Mouse (Mus musculus): Measurements from ENCODE around the gene Wipf3. TPM values are rescaled to one million over a fixed set of nuclear protein-coding genes. Genes with fewer than 3 reads are reported as not detected.

The Wipf3 gene
- 0.63 and 0.83 TPM in 2 replicates for polyA plus RNA-seq (2014; fragmentation: Nextera tagmentation; extraction: Ambion mirVana)

DNA sequence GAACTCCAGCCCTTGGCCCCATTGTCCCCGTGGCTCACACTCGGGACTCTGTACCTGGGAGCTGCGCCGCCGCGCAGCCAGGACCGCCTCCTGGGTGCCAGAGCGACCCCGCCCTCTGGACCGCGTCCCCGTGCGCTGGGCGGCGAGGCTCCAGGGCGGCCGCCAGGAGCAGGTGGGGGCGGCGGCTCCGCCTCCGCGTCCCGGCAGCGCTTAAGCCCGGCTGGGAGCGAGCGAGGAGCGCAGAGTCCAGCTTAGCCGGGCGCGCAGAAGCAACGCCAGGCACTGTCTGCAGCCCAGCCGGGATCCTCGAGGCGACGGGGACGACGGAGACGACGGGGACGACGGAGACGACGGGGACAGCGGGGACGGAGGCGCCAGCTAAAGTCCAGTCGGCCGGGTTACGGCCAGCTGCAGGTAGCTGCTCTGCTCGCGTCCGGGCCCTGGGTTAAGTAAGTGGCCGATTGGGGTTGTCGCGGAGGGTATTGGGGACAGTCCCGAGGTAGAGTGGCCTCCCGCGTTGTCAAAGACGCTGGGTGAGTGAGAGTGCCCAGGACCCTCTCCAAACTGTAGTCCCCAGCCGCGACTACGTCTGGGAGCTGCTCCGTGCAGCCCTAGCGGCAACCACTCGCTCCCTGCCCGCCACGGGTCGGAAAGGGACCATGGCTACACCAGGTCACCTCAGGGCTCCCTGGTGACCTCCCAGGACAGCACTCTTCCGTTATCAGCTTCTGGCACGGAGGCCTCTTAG, at the start of gene Wipf3:
Gene Wipf3, plus strand, starts transcription at position 157 of the 748 bp plus-strand sequence.
- no peaks in the 10 kb centered on the region for H3K36me3 ChIP-seq (ENCODE audit: control insufficient read depth, insufficient read depth, low read length)
- H3K27me3 ChIP-seq (ENCODE audit: control insufficient read depth, insufficient read depth, low read length), result peaks cover 25% of the 10 kb centered on the region
- ATAC-seq (ENCODE audit: low FRiP score) (peak; percentile 80), DNase-seq (ENCODE audit: low spot score) (peak; percentile 72)
- peak within 1 kb of the TSS; percentile 96 for H3K4me2 ChIP-seq (replicated peaks; ENCODE audit: low read depth, low read length)
- WGBS, result under 1% methylated on average over 66 of the region's 71 CpGs
- no peak within 1 kb of the TSS for H3K27ac ChIP-seq (ENCODE audit: low read depth, low read length)
- 0 out of 2 replicates have a peak, but pooled peaks cover 5% of the 10 kb centered on the region for H3K4me1 ChIP-seq (replicated peaks; ENCODE audit: control insufficient read depth, insufficient read depth, low read length)
- H3K4me3 ChIP-seq (ENCODE audit: low read depth, low read length), result peak within 1 kb of the TSS; percentile 54
- H3K9me3 ChIP-seq (ENCODE audit: control insufficient read depth, low read length), result no peaks in the 10 kb centered on the region
- peak within 1 kb of the TSS; percentile 61 for H3K9ac ChIP-seq (ENCODE audit: low read depth, low read length)

DNA sequence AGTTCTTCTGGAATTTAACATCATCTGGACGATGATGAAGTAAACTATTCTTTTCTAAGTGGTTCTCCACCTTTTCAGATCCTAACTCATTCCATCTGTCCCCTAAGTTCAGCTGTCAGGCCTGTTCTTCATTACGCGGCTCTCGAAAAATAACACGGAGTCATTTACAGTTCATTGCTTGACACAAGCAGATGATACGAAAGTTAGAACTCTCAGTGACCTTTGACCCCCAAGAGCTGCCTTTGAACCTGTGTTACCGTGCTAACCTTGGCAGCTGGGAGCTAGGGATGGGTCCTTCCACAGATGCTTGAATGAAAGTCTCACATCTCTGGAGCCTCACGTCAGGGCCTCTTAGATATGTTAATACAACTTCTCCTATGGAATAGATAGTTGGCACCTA, 46.8 kb upstream of the Wipf3 start:
- H3K27ac ChIP-seq (ENCODE audit: low read depth, low read length), result no peak overlapping the region
- H3K9me3 ChIP-seq (ENCODE audit: control insufficient read depth, low read length), result no peaks in the 10 kb centered on the region
- no peak overlapping the region for H3K4me2 ChIP-seq (replicated peaks; ENCODE audit: low read depth, low read length)
- no peaks in the 10 kb centered on the region for H3K27me3 ChIP-seq (ENCODE audit: control insufficient read depth, insufficient read depth, low read length)
- DNase-seq (ENCODE audit: low spot score) (peak; percentile 26), ATAC-seq (ENCODE audit: low FRiP score) (no peak)
- H3K36me3 ChIP-seq (ENCODE audit: control insufficient read depth, insufficient read depth, low read length), result no peaks in the 10 kb centered on the region
- no peak overlapping the region for H3K4me3 ChIP-seq (ENCODE audit: low read depth, low read length)
- 61% methylated on average over 8 of the region's 8 CpGs for WGBS
- H3K9ac ChIP-seq (ENCODE audit: low read depth, low read length), result no peak overlapping the region
- no peaks in the 10 kb centered on the region for H3K4me1 ChIP-seq (replicated peaks; ENCODE audit: control insufficient read depth, insufficient read depth, low read length)

DNA sequence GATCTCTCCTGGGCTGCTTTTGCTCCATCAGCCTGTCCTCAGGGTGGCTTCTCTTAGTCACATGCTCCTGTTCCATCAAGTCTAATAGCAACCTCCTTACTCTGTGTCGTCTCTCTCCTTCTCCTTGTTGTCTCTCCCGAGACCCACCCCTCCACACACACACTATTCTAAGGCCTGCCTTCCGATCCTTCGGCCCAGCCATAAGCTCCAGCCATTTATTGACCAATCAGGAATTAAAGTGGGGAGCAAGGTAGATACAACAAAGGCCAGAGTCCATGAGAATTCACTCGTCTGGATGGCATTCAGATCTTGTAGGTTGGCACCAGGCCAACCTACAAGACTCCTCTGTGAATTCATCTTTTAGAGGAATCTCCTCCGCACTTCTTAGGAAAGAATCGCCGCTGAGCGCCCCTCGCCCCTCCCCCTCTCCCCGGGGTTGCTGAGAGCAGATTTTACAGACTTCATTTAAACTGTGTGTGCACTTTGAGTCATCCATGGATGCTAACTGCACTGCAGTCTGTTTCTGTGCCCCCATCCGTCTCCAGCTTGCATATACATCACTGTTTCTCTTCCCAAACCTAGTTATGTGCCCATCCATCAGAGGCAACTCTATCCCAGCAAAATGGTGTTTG, 45.4 kb upstream of the Wipf3 start:
- Histone ChIP-seq H3K9ac (ENCODE audit: low read depth, low read length) (no peak overlapping the region), H3K4me2 (replicated peaks; ENCODE audit: low read depth, low read length) (no peak overlapping the region), H3K4me3 (ENCODE audit: low read depth, low read length) (no peak overlapping the region), H3K4me1 (replicated peaks; ENCODE audit: control insufficient read depth, insufficient read depth, low read length) (no peaks in the 10 kb centered on the region), H3K36me3 (ENCODE audit: control insufficient read depth, insufficient read depth, low read length) (no peaks in the 10 kb centered on the region), H3K9me3 (ENCODE audit: control insufficient read depth, low read length) (no peaks in the 10 kb centered on the region), H3K27me3 (ENCODE audit: control insufficient read depth, insufficient read depth, low read length) (no peaks in the 10 kb centered on the region), H3K27ac (ENCODE audit: low read depth, low read length) (no peak overlapping the region)
- 68% methylated on average over 12 of the region's 12 CpGs for WGBS
- DNase-seq (ENCODE audit: low spot score) (no peak), ATAC-seq (ENCODE audit: low FRiP score) (no peak)

DNA sequence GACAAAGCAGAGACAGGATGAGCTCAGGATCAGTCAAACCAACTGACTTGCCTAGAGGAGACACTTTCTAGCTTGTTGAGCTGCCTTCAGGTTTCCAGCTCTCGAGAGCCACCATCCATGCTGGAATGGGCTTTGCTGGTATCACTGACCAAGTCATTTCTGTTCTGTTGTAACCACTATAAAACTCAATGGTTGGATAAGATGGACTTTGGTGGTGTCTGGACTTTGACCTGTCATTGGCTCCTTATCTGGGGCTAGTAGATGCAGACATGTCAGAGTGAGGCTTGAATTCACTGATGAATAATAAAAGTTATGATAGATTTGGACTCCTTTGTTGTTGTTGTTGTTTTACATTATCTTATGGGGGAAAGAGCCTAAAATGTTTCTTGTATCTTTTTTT, 44.6 kb upstream of the Wipf3 start:
- H3K27me3 ChIP-seq (ENCODE audit: control insufficient read depth, insufficient read depth, low read length), result no peaks in the 10 kb centered on the region
- no peaks in the 10 kb centered on the region for H3K36me3 ChIP-seq (ENCODE audit: control insufficient read depth, insufficient read depth, low read length)
- H3K4me3 ChIP-seq (ENCODE audit: low read depth, low read length), result no peak overlapping the region
- DNase-seq (ENCODE audit: low spot score), result no peak
- H3K9ac ChIP-seq (ENCODE audit: low read depth, low read length), result no peak overlapping the region
- H3K4me1 ChIP-seq (replicated peaks; ENCODE audit: control insufficient read depth, insufficient read depth, low read length), result no peaks in the 10 kb centered on the region
- 88% methylated on average over 1 of the region's 1 CpGs for WGBS
- no peak overlapping the region for H3K4me2 ChIP-seq (replicated peaks; ENCODE audit: low read depth, low read length)
- no peak for ATAC-seq (ENCODE audit: low FRiP score)
- no peak overlapping the region for H3K27ac ChIP-seq (ENCODE audit: low read depth, low read length)
- no peaks in the 10 kb centered on the region for H3K9me3 ChIP-seq (ENCODE audit: control insufficient read depth, low read length)

DNA sequence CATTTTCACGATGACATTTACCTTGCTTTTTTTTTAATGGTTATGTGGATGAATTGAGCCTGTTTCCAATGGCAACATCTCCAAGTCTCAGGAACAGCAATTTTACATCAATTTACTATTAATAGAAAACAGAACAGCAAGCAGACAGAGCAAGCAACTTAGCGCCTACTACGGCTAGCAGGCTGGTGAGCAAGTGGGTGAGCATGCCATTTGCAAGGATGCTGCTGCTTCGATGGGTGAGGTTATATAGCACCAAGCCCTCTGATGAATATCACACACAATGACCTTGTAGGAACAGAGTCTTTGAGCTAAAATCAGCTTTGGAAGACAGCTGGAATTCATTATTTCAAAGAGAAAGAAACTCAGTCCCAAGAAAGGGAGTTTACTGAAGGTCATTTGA, 43.0 kb upstream of the Wipf3 start:
- no peaks in the 10 kb centered on the region for H3K36me3 ChIP-seq (ENCODE audit: control insufficient read depth, insufficient read depth, low read length)
- 87% methylated on average over 4 of the region's 4 CpGs for WGBS
- H3K27ac ChIP-seq (ENCODE audit: low read depth, low read length), result no peak overlapping the region
- no peak overlapping the region for H3K4me3 ChIP-seq (ENCODE audit: low read depth, low read length)
- no peak overlapping the region for H3K4me2 ChIP-seq (replicated peaks; ENCODE audit: low read depth, low read length)
- no peak overlapping the region for H3K9ac ChIP-seq (ENCODE audit: low read depth, low read length)
- ATAC-seq (ENCODE audit: low FRiP score) (no peak), DNase-seq (ENCODE audit: low spot score) (no peak)
- no peaks in the 10 kb centered on the region for H3K9me3 ChIP-seq (ENCODE audit: control insufficient read depth, low read length)
- H3K27me3 ChIP-seq (ENCODE audit: control insufficient read depth, insufficient read depth, low read length), result no peaks in the 10 kb centered on the region
- H3K4me1 ChIP-seq (replicated peaks; ENCODE audit: control insufficient read depth, insufficient read depth, low read length), result no peaks in the 10 kb centered on the region

DNA sequence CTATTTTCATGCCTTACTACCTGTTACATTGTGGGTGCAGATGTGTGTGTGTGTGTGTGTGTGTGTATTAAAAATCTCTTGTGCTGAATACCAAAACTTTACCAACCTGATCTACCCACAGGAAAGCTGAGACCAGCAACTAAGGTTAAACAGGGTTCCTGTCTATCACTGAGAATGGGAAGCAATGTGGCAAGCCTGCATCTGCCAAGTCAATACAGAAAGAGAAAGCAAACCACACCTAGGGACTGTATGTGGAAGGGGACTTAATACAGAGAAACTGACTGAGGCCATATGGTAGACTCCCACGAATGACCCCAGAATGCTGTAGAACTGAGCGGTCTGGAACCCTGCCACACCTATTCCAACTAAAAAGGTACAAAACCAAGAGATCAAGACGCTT, 42.4 kb upstream of the Wipf3 start:
- 91% methylated on average over 3 of the region's 3 CpGs for WGBS
- Histone ChIP-seq H3K27ac (ENCODE audit: low read depth, low read length) (no peak overlapping the region), H3K4me3 (ENCODE audit: low read depth, low read length) (no peak overlapping the region), H3K9me3 (ENCODE audit: control insufficient read depth, low read length) (no peaks in the 10 kb centered on the region), H3K27me3 (ENCODE audit: control insufficient read depth, insufficient read depth, low read length) (no peaks in the 10 kb centered on the region), H3K36me3 (ENCODE audit: control insufficient read depth, insufficient read depth, low read length) (no peaks in the 10 kb centered on the region), H3K4me2 (replicated peaks; ENCODE audit: low read depth, low read length) (no peak overlapping the region), H3K9ac (ENCODE audit: low read depth, low read length) (no peak overlapping the region), H3K4me1 (replicated peaks; ENCODE audit: control insufficient read depth, insufficient read depth, low read length) (no peaks in the 10 kb centered on the region)
- ATAC-seq (ENCODE audit: low FRiP score) (no peak), DNase-seq (ENCODE audit: low spot score) (no peak)

DNA sequence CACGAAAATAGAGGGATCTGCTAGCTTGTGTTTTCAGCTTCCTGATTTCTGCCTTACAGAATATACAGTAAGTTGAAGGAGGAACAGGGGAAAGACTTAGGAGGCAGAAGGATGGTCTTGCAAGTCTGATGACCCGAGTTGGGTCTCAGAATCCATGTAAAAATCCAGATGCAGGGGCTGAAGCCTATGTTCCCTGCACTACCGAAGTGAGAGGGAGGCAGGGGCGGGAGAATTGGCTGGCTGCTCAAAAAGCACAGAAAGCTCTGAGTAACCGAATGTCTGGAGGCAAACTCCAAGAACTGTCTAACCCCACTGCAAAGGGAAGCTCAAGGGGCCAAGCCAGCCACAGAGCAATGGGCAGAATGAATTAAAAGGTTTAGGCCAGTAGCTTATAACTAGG, 41.7 kb upstream of the Wipf3 start:
- no peak for ATAC-seq (ENCODE audit: low FRiP score)
- no peak overlapping the region for H3K4me2 ChIP-seq (replicated peaks; ENCODE audit: low read depth, low read length)

DNA sequence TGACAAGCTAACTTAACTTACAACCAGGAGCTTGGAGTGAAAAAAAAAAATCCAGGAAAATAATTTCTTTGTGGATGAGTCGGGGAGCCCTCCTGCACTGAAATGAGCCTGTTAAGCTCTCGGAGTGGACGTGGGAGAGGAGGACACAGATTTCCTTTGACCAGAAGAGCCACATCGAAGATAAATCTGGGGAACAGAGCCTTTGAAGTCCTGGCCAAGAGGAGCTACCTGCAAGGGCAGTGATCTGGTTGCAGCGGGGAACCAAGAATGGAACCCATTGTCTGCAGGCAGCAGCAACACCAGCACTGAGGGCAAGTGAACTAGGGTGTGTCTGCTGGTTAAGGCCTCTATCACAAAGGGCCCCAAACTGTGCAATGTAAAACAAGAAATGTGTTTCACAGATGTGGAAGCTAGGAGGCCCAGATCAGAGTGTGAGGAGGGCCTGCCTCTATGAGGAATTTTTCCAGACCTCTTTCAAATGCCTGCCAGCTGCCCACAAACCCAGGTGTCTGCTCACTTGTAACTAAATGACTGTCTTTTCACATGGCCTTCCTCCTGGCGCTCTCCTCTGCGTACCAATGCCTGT, 40.6 kb upstream of the Wipf3 start:
- no peaks in the 10 kb centered on the region for H3K4me1 ChIP-seq (replicated peaks; ENCODE audit: control insufficient read depth, insufficient read depth, low read length)
- H3K9me3 ChIP-seq (ENCODE audit: control insufficient read depth, low read length), result no peaks in the 10 kb centered on the region
- no peak for ATAC-seq (ENCODE audit: low FRiP score)
- H3K4me2 ChIP-seq (replicated peaks; ENCODE audit: low read depth, low read length), result no peak overlapping the region
- no peak for DNase-seq (ENCODE audit: low spot score)
- H3K4me3 ChIP-seq (ENCODE audit: low read depth, low read length), result no peak overlapping the region
- WGBS, result 70% methylated on average over 7 of the region's 7 CpGs
- H3K36me3 ChIP-seq (ENCODE audit: control insufficient read depth, insufficient read depth, low read length), result no peaks in the 10 kb centered on the region
- H3K9ac ChIP-seq (ENCODE audit: low read depth, low read length), result no peak overlapping the region
- no peaks in the 10 kb centered on the region for H3K27me3 ChIP-seq (ENCODE audit: control insufficient read depth, insufficient read depth, low read length)
- H3K27ac ChIP-seq (ENCODE audit: low read depth, low read length), result no peak overlapping the region

More for the DNA sequence above, 41.7 kb upstream of the Wipf3 start:
- H3K9ac ChIP-seq (ENCODE audit: low read depth, low read length), result no peak overlapping the region
- H3K4me3 ChIP-seq (ENCODE audit: low read depth, low read length), result no peak overlapping the region
- WGBS, result 82% methylated on average over 5 of the region's 5 CpGs
- H3K27me3 ChIP-seq (ENCODE audit: control insufficient read depth, insufficient read depth, low read length), result no peaks in the 10 kb centered on the region
- no peak for DNase-seq (ENCODE audit: low spot score)
- H3K36me3 ChIP-seq (ENCODE audit: control insufficient read depth, insufficient read depth, low read length), result no peaks in the 10 kb centered on the region
- no peaks in the 10 kb centered on the region for H3K9me3 ChIP-seq (ENCODE audit: control insufficient read depth, low read length)
- no peak overlapping the region for H3K27ac ChIP-seq (ENCODE audit: low read depth, low read length)
- no peaks in the 10 kb centered on the region for H3K4me1 ChIP-seq (replicated peaks; ENCODE audit: control insufficient read depth, insufficient read depth, low read length)

Measured in hindbrain, embryonic 11.5 days (tissue).